Mouse (Mus musculus) liver, embryonic 15.5 days (tissue): ENCODE results near the gene Snx33. TPM values are rescaled to one million over a fixed set of nuclear protein-coding genes. Genes with fewer than 3 reads are reported as not detected.

ENCODE experiments used
- ATAC-seq: fragments of 200-750 bp; cut with Nextera tagmentation; 2 replicates; pipeline ENCODE4 v1.8.0; 2017; ENCODE audit warnings: moderate number of reproducible peaks, mild to moderate bottlenecking, moderate library complexity; ENCODE audit not compliant: insufficient read depth
- H3K27ac ChIP-seq: fragments of 300-500 bp; sonication (generic); replicated peaks from 2 replicates; pipeline ENCODE4 v1.5.1; 2015; ENCODE audit warnings: mild to moderate bottlenecking, inconsistent platforms
- H3K27me3 ChIP-seq: fragments of 300-500 bp; sonication (generic); 2 replicates; pipeline ENCODE4 v1.6.1; 2015; ENCODE audit warnings: mild to moderate bottlenecking, inconsistent platforms
- H3K36me3 ChIP-seq: fragments of 300-500 bp; sonication (generic); replicated peaks from 2 replicates; pipeline ENCODE4 v1.6.1; 2015; ENCODE audit warnings: moderate library complexity, mild to moderate bottlenecking, inconsistent platforms
- H3K4me1 ChIP-seq: fragments of 300-500 bp; sonication (generic); replicated peaks from 2 replicates; pipeline ENCODE4 v1.6.1; 2015; ENCODE audit warnings: inconsistent platforms
- H3K4me2 ChIP-seq: fragments of 300-500 bp; sonication (generic); 2 replicates; pipeline ENCODE4 v1.6.1; 2015; ENCODE audit warnings: moderate library complexity, mild to moderate bottlenecking, inconsistent platforms
- H3K4me3 ChIP-seq: fragments of 300-500 bp; sonication (generic); replicated peaks from 2 replicates; pipeline ENCODE4 v1.5.1; 2015; ENCODE audit warnings: mild to moderate bottlenecking, inconsistent platforms
- H3K9ac ChIP-seq: fragments of 300-500 bp; sonication (generic); 2 replicates; pipeline ENCODE4 v1.6.1; 2015; ENCODE audit warnings: moderate library complexity, mild to moderate bottlenecking, inconsistent platforms
- H3K9me3 ChIP-seq: fragments of 300-500 bp; sonication (generic); replicated peaks from 2 replicates; pipeline ENCODE4 v1.6.1; 2016; ENCODE audit warnings: inconsistent platforms
- WGBS: fragments of 180-500 bp; shearing (Covaris S2); methylation state at CpG from one replicate; pipeline ENCODE4 v1.1.7; 2015; ENCODE audit warnings: mixed read lengths; ENCODE audit not compliant: insufficient replicate concordance; 5-methylcytosine and 5-hydroxymethylcytosine counted together
- polyA plus RNA-seq: library from polyadenylated mRNA; unstranded; fragments of >200 nt; fragmentation: Nextera tagmentation; extraction: Ambion mirVana; gene quantifications from 2 replicates; pipeline ENCODE4 v1.2.1, GENCODE M21; 2015

Gene Snx33
- polyA plus RNA-seq, 1 experiment from 2014 or later: 1.3 TPM

DNA sequence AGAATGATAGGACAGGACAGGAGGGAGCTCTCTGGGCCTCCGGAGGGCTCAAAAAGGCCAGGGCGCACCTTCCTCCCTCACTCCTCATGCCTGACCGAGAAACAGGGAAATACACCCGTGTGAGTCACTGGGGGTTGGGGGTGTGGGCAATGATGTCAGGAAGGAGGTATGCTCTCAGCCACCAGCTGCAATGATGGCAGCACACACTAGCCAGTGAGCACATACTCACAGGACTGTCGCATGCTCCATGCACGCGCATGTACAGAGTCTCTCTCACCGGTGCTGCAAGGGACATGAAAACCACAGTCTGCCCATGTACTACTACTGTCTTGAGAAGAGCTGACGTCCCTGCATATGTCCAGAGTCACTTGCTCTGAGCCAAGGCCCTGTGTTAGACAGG is 20.6 kb downstream of the Snx33 start:
- WGBS: 53% methylated on average over 9 of the region's 9 CpGs
- Histone ChIP-seq H3K9ac (no peak overlapping the region), H3K4me3 (no peak overlapping the region), H3K27me3 (no peaks in the 10 kb centered on the region), H3K4me1 (no peaks in the 10 kb centered on the region), H3K27ac (no peak overlapping the region), H3K36me3 (no peaks in the 10 kb centered on the region), H3K4me2 (no peak overlapping the region), H3K9me3 (no peaks in the 10 kb centered on the region)
- ATAC-seq: no peak

DNA sequence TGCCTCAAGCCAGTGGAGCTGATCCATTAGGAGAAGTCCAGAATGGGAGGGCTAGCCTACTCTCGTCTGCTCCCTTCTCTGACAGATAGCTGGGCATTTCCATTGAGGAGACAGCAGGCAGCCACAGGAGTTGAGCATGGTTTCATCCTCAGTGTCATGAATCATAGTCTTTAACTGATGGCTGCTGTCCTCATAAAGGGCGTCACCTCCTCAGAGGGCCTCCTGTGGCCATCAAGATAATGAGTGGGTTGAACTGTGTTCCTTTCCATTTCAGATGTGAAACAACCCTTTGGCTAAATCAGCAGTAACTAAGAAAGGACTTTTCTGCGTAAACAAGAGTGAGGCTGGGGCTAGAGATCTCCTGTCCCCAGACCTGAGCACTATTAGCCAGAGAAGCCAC is 24.5 kb downstream of the Snx33 start:
- Histone ChIP-seq H3K4me1 (no peaks in the 10 kb centered on the region), H3K27ac (no peak overlapping the region), H3K9ac (no peak overlapping the region), H3K27me3 (no peaks in the 10 kb centered on the region), H3K4me2 (no peak overlapping the region), H3K4me3 (no peak overlapping the region), H3K36me3 (no peaks in the 10 kb centered on the region), H3K9me3 (no peaks in the 10 kb centered on the region)
- WGBS: 39% methylated on average over 3 of the region's 3 CpGs
- no peak for ATAC-seq

DNA sequence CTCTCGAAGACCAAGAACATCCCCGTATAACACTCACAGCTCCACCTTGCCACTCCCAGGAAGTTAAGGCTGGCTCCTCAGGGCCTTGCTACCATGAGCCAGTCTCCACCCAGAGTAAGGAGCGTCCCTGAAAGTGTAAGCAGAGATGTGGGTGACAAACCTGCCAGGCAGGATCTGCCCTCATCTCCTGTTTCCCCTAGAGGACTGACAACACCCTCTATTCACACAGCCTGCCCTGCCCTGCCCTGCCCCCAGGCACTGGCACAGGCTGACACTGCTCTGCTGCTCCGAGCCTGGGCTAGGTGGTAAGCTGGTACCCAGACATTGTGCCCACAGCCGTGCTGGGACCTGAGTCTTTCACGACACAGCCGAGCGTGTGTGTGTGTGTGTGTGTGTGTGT is 27.0 kb downstream of the Snx33 start:
- 49% methylated on average over 8 of the region's 8 CpGs for WGBS
- H3K9me3 ChIP-seq: no peaks in the 10 kb centered on the region
- H3K4me2 ChIP-seq: no peak overlapping the region
- no peak overlapping the region for H3K9ac ChIP-seq
- no peaks in the 10 kb centered on the region for H3K36me3 ChIP-seq
- no peaks in the 10 kb centered on the region for H3K27me3 ChIP-seq
- no peak overlapping the region for H3K4me3 ChIP-seq
- H3K4me1 ChIP-seq: no peaks in the 10 kb centered on the region
- no peak for ATAC-seq
- H3K27ac ChIP-seq: no peak overlapping the region

DNA sequence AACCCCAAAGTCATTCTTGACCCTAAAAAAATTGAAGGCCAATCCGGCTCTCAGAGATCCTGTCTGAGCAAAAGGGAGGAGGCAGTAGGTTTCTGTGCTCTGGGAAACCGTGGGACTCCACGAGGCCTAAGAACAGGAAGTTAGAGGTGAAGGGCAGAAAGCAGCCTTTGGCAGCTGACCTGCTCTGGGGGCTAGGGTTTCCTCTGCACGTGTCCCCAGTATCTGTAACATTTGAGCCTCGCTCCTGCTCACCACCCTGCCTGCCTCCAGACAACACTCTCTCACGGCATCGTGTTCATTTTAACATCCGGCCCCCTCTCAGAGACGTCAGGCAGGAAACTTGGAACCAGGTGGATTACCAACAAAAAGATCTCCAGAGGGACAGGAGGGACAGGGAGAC is 27.6 kb downstream of the Snx33 start:
- Histone ChIP-seq H3K27ac (no peak overlapping the region), H3K4me2 (no peak overlapping the region), H3K4me1 (no peaks in the 10 kb centered on the region), H3K36me3 (no peaks in the 10 kb centered on the region), H3K27me3 (no peaks in the 10 kb centered on the region), H3K4me3 (no peak overlapping the region), H3K9me3 (no peaks in the 10 kb centered on the region), H3K9ac (no peak overlapping the region)
- WGBS: 21% methylated on average over 9 of the region's 9 CpGs
- ATAC-seq: no peak

DNA sequence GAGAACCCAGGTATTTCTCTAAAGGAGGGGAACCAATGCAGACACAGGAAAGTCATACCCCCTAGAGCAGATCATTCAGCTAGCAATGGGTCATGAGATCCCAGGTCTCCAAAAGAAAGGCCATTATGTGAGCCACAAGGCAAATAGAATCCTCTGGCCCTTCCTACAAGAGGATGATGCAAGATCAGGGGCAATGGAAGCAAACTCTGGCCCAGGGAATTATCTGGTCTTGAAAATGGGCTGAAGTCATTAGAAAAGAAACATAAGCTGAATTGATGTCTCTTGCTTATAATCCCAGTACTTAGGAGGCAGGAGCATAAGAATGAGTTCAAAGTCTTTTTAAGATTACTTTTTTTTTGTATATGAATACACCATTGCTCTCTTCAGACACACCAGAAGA is 28.1 kb downstream of the Snx33 start:
- H3K4me1 ChIP-seq: no peaks in the 10 kb centered on the region
- no peak for ATAC-seq
- no peak overlapping the region for H3K9ac ChIP-seq
- H3K36me3 ChIP-seq: no peaks in the 10 kb centered on the region
- no peaks in the 10 kb centered on the region for H3K9me3 ChIP-seq
- H3K27ac ChIP-seq: no peak overlapping the region
- no peak overlapping the region for H3K4me3 ChIP-seq
- no peak overlapping the region for H3K4me2 ChIP-seq
- no peaks in the 10 kb centered on the region for H3K27me3 ChIP-seq

DNA sequence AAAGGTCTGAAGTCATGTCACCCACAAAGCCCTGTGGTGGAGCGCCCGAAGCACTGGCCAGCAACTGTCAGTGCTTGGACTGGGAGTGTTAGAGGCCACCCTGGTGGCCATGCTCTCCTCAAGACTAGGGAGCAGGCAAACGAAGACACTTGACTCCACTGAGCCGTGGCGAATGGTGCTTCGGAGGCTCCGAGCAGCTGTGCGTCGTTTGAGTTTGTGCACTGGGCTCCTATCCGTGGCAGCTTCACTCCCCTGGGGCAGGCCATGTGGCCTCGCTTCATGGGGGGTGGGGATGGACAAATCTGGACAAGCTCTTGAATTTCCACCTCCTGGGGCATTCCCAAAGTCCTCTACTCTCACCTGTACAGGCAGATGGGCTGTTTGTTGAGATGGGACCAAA is 28.8 kb downstream of the Snx33 start:
- H3K9me3 ChIP-seq: no peaks in the 10 kb centered on the region
- H3K4me3 ChIP-seq: no peak overlapping the region
- H3K9ac ChIP-seq: no peak overlapping the region
- no peaks in the 10 kb centered on the region for H3K4me1 ChIP-seq
- 79% methylated on average over 11 of the region's 11 CpGs for WGBS
- no peaks in the 10 kb centered on the region for H3K36me3 ChIP-seq
- H3K27ac ChIP-seq: no peak overlapping the region
- no peak overlapping the region for H3K4me2 ChIP-seq
- ATAC-seq: no peak
- no peaks in the 10 kb centered on the region for H3K27me3 ChIP-seq

DNA sequence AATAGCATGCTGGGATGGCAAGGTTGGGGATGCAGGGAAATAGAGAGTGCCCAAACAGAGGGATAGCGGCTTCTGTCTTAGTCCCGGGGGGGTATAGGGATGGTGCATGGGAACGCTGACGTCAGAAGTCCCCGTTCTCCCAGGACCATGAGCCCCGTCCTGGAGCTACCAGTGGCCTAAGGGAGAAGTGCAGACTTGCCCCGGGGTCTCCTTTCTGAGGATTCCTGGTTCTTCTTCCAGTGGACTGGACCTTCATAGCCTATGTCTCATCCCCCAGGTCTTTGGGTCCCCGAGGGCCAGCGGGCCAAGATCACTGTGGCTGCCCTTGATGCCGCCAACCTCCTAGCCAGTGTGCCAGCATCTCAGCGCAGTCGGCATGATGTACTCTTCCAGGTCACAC is 31.4 kb downstream of the Snx33 start:
- ATAC-seq: no peak
- no peak overlapping the region for H3K27ac ChIP-seq
- no peak overlapping the region for H3K4me3 ChIP-seq
- H3K9me3 ChIP-seq: no peaks in the 10 kb centered on the region
- peaks cover 2% of the 10 kb centered on the region; the same call in 1 of the 2 replicates for H3K4me1 ChIP-seq
- H3K27me3 ChIP-seq: peaks cover 2% of the 10 kb centered on the region; the same call in 1 of the 2 replicates
- H3K4me2 ChIP-seq: no peak overlapping the region
- H3K36me3 ChIP-seq: no peaks in the 10 kb centered on the region
- no peak overlapping the region for H3K9ac ChIP-seq
- WGBS: 85% methylated on average over 12 of the region's 12 CpGs

DNA sequence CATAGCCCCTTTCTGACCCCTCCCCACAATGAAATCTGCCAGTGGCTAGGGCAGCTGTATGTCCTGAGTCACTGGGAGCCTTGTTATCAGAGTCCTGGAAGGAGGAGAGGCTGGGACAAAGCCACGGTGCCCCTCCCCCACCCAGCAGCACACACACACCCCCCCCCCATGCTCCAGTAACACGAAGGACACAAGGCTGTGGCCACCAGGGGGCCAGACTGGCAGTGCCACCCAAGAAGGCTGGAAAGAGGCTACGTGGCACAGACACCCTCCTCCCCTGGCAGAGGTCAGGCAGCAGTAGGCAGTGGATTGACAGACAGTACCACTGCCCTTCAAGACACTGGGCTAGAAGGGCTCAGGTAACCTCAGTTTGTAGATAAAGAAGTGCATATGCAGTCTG is 34.2 kb downstream of the Snx33 start:
- no peak overlapping the region for H3K27ac ChIP-seq
- peaks cover 10% of the 10 kb centered on the region for H3K4me1 ChIP-seq
- no peaks in the 10 kb centered on the region for H3K9me3 ChIP-seq
- H3K36me3 ChIP-seq: no peaks in the 10 kb centered on the region
- no peak overlapping the region for H3K4me3 ChIP-seq
- no peak overlapping the region for H3K9ac ChIP-seq
- peaks cover 6% of the 10 kb centered on the region for H3K27me3 ChIP-seq
- H3K4me2 ChIP-seq: no peak overlapping the region
- 26% methylated on average over 3 of the region's 3 CpGs for WGBS
- ATAC-seq: no peak

DNA sequence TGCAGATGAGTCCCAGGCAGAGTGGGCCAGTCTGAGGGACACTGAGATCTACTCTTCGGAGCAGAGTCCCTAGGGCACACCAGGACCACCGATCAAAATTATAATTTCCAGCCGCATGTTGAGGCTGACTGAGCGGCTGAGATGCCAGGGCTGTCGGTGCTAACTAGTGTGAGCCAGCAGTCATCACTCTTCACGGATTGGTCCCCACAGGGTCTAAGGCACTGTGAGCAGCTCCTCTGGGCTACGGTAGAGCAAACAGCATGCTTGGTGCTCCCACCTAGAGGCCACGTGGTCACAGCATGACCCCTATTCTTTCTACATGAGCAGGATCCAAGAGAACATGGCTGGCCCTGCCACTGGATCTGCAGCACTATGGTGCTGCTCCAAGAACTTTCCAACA is 34.9 kb downstream of the Snx33 start:
- Histone ChIP-seq H3K4me3 (no peak overlapping the region), H3K4me2 (no peak overlapping the region), H3K27me3 (peaks cover 6% of the 10 kb centered on the region), H3K36me3 (no peaks in the 10 kb centered on the region), H3K4me1 (peaks cover 10% of the 10 kb centered on the region), H3K9ac (no peak overlapping the region), H3K27ac (no peak overlapping the region), H3K9me3 (no peaks in the 10 kb centered on the region)
- WGBS: 61% methylated on average over 8 of the region's 8 CpGs
- ATAC-seq: no peak

DNA sequence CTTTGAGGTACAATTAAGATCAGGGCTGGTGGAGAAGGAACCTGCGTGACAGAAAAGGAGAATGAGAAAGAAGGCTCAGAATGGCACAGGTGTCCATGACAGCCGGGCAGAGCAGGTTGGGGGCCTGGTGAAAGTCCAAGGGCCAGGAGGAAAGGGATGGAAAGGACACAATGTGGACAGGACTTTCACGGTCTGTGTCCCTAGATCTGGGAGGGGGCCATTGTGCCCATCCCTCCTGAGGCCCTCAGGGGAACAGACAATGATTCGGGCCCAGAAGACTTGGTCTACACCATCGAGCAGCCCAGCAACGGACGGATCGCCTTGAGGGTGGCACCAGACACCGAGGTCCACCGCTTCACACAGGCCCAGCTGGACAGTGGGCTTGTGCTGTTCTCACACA is 36.1 kb downstream of the Snx33 start:
- ATAC-seq: no peak
- H3K4me3 ChIP-seq: no peak overlapping the region
- H3K4me2 ChIP-seq: 0 out of 2 replicates have a peak overlapping the region, but pooled peaks have one; percentile 50
- WGBS: 72% methylated on average over 10 of the region's 10 CpGs
- H3K9ac ChIP-seq: no peak overlapping the region
- H3K27ac ChIP-seq: no peak overlapping the region
- H3K9me3 ChIP-seq: no peaks in the 10 kb centered on the region
- peaks cover 6% of the 10 kb centered on the region for H3K27me3 ChIP-seq
- H3K4me1 ChIP-seq: peaks cover 10% of the 10 kb centered on the region
- H3K36me3 ChIP-seq: no peaks in the 10 kb centered on the region

DNA sequence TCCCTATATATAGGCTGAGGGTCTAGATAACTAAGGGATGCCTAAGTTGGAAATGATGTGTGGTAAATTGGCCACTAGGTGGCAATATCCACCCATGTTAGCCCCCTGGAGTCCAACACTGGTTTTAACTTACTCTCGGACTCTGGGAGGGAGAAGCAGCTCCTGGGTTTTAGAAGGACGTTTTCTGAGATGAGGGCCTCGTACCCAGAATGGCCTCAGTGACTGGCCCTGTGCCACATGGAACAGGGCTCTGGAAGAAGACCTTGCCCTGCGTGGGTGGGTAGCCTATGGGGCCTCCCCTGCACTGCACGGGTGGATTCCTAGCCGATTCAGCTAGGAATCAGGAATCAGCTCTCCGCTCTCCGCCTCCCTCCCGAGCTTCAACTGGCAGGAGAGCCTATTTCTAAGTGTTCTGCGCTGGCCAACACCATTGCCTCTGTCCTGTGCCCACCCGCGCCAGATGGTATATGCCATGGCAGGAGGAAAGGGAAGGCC is 36.6 kb downstream of the Snx33 start:
- no peaks in the 10 kb centered on the region for H3K36me3 ChIP-seq
- ATAC-seq: 0 out of 2 replicates have a peak, but pooled peaks have one; percentile 10
- H3K27ac ChIP-seq: no peak overlapping the region
- H3K4me2 ChIP-seq: peak overlapping the region; percentile 50
- H3K4me1 ChIP-seq: peaks cover 10% of the 10 kb centered on the region
- H3K9ac ChIP-seq: no peak overlapping the region
- H3K9me3 ChIP-seq: no peaks in the 10 kb centered on the region
- no peak overlapping the region for H3K4me3 ChIP-seq
- 31% methylated on average over 12 of the region's 12 CpGs for WGBS
- H3K27me3 ChIP-seq: peaks cover 6% of the 10 kb centered on the region

DNA sequence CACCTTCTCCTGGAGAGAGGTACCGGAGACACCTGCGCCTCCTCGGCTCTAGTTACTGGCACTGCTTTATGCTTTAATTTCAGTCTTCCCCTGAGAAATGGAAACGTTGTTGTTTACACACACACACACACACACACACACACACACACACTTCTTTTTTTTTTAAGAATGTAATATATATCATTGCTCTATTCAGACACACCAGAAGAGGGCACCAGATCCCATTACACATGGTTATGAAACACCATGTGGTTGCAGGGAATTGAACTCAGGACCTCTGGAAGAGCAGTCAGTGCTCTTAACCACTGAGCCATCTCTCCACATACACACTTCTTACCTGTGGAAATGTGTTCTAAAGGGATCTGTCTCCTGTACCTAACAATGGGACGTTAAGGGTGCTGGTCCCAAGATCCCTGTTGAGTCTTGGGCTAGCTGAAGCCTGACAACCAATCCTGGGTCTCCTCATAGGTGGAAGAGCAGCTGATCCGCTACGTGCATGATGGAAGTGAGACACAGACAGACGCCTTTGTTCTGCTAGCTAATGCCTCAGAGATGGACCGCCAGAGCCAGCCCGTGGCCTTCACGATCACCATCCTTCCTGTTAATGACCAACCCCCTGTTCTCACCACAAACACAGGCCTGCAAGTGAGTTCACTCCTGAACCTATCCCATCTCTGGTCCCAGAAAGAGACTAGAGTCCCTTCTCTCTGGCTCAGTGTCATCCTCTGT is 37.5 kb downstream of the Snx33 start:
- Histone ChIP-seq H3K4me1 (peaks cover 10% of the 10 kb centered on the region), H3K4me2 (no peak overlapping the region), H3K4me3 (no peak overlapping the region), H3K9ac (no peak overlapping the region), H3K27ac (no peak overlapping the region), H3K27me3 (peaks cover 6% of the 10 kb centered on the region), H3K36me3 (no peaks in the 10 kb centered on the region), H3K9me3 (no peaks in the 10 kb centered on the region)
- no peak for ATAC-seq
- 53% methylated on average over 11 of the region's 11 CpGs for WGBS
